Mouse (Mus musculus): ENCODE measurements around the gene Cage1. TPM values are rescaled to one million over a fixed set of nuclear protein-coding genes. Genes with fewer than 3 reads are reported as not detected.

Cage1 gene
- polyA plus RNA-seq, 1 experiment from 2014 or later, result 0.69 TPM

DNA sequence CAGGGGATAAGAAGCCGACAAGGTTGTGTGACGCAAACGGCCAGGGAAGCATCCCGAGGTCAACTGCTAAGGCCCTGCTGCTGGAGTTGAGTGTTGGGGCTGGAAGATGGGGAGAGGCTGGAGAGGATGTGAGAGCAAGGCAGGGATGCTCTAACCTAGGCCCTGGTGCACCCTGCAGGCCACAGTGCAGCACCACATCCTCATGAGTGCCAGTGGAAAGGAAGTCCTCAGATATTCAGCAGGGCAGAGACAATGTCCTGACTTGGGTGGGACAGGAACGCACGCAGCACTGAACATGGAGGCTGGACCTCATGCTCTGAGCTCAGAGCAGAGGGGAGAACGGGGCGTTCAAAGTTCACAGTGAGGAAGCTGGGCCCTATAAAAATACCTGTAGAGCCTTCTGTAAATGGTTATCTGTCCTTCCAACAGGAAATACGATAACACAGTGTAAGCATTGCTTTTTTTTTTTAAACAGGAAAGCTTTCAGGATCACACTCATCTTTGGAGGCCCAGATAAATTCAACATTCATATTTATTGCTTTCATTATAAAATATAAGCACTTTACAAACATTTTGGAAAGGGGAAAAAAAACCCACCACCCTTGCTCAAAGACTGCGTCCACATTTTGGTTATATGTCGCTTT, 65.9 kb downstream of the Cage1 start:
- no peak for TF ChIP-seq EP300 (IDR thresholded peaks at IDR 0.05; ENCODE audit: low read depth)
- peak; percentile 55 for TF ChIP-seq CTCF (IDR thresholded peaks at IDR 0.05; ENCODE audit: low read depth)
- Histone ChIP-seq H3K9ac (replicated peaks) (no peak overlapping the region), H3K4me2 (ENCODE audit: low read depth, low read length) (no peak overlapping the region), H3K4me3 (ENCODE audit: low read depth, low read length) (no peak overlapping the region), H3K4me1 (ENCODE audit: insufficient read depth) (peaks cover 5% of the 10 kb centered on the region), H3K36me3 (replicated peaks; ENCODE audit: insufficient read depth, low read length) (peaks cover 3% of the 10 kb centered on the region), H3K27ac (ENCODE audit: low read depth) (no peak overlapping the region), H3K27me3 (ENCODE audit: insufficient read depth, low read length) (no peaks in the 10 kb centered on the region), H3K9me3 (ENCODE audit: low read length) (no peaks in the 10 kb centered on the region)
- DNase-seq (no peak), ATAC-seq (peak; percentile 11; the same call in 1 of the 2 replicates)
- whole genome bisulfite sequencing (ENCODE audit: insufficient replicate concordance), result 59% methylated on average over 11 of the region's 11 CpGs

DNA sequence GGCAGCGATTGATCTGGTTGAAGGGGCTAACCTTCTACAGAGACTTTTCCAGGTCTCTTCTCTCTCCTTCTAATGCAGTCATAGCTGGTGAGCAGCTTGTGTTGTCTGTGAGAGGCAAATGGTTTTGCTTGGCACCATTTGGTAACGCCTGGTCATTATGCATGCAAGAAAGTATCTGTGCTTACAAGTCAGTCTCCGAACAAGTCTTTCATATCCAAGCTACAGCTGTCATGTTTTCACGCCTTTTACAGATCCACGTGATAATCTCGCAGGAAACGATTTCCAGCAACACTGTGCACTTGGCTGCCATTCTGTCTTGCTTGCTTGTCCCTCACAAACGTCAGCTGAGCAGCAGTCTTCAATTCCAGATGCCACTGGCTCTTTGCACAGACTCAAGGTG, 66.9 kb downstream of the Cage1 start:
- H3K4me2 ChIP-seq (ENCODE audit: low read depth, low read length), result no peak overlapping the region
- ATAC-seq (no peak), DNase-seq (no peak)
- H3K27me3 ChIP-seq (ENCODE audit: insufficient read depth, low read length), result no peaks in the 10 kb centered on the region
- H3K27ac ChIP-seq (ENCODE audit: low read depth), result no peak overlapping the region
- no peak overlapping the region for H3K9ac ChIP-seq (replicated peaks)
- H3K9me3 ChIP-seq (ENCODE audit: low read length), result no peaks in the 10 kb centered on the region
- H3K4me1 ChIP-seq (ENCODE audit: insufficient read depth), result peaks cover 13% of the 10 kb centered on the region
- 72% methylated on average over 8 of the region's 8 CpGs for WGBS (ENCODE audit: insufficient replicate concordance)
- peaks cover 3% of the 10 kb centered on the region; the same call in 1 of the 2 replicates for H3K36me3 ChIP-seq (replicated peaks; ENCODE audit: insufficient read depth, low read length)
- no peak overlapping the region for H3K4me3 ChIP-seq (ENCODE audit: low read depth, low read length)
- no peak for TF ChIP-seq CTCF (IDR thresholded peaks at IDR 0.05; ENCODE audit: low read depth)
- no peak for TF ChIP-seq EP300 (IDR thresholded peaks at IDR 0.05; ENCODE audit: low read depth)

DNA sequence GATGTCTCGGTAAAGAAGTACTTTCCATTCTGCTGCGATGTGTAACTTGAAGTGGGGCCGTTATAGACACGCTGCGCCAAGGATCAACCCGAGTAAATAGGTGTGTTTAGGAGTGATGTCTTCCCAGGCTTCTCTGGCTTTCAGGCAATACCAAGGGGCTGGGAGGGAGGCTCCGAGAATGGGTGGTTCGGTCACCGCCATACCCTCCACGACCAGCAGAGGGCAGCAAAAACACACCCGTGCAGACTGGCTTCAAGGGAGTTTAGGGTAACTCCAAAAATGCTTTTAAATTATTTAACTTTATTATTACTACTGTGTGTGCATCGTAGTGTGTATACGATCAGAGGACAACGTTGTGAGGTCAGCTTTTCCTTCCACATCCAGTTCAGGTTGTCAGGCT, 67.5 kb downstream of the Cage1 start:
- no peak overlapping the region for H3K9ac ChIP-seq (replicated peaks)
- 10% methylated on average over 14 of the region's 14 CpGs for WGBS (ENCODE audit: insufficient replicate concordance)
- no peak overlapping the region for H3K4me3 ChIP-seq (ENCODE audit: low read depth, low read length)
- H3K4me2 ChIP-seq (ENCODE audit: low read depth, low read length), result no peak overlapping the region
- H3K4me1 ChIP-seq (ENCODE audit: insufficient read depth), result peaks cover 20% of the 10 kb centered on the region
- no peaks in the 10 kb centered on the region for H3K27me3 ChIP-seq (ENCODE audit: insufficient read depth, low read length)
- ATAC-seq (no peak), DNase-seq (peak; percentile 91)
- no peak overlapping the region for H3K27ac ChIP-seq (ENCODE audit: low read depth)
- no peaks in the 10 kb centered on the region for H3K9me3 ChIP-seq (ENCODE audit: low read length)
- H3K36me3 ChIP-seq (replicated peaks; ENCODE audit: insufficient read depth, low read length), result peaks cover 3% of the 10 kb centered on the region; the same call in 1 of the 2 replicates
- TF ChIP-seq CTCF (IDR thresholded peaks at IDR 0.05; ENCODE audit: low read depth), result peak; percentile 97
- no peak for TF ChIP-seq EP300 (IDR thresholded peaks at IDR 0.05; ENCODE audit: low read depth)

DNA sequence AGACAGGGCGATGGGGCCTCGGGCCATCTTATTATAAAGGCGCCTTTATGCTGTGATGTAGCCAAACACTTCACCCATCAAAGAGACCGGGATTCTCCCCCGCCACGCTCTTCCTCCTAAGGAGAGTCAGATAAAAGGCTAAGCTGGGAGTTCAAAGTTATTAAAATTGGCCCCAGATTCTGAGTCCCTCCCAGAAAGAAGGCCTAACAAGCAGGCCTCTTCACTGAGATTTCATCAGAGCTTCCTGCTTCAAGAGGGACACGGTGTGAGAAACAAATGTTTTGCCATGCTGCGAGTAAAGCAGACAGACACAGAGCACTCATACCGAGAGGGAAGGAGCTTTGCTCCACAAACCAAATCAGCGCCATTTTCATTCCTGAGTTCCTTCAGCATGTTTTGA, 69.3 kb downstream of the Cage1 start:
- H3K27me3 ChIP-seq (ENCODE audit: insufficient read depth, low read length), result no peaks in the 10 kb centered on the region
- no peaks in the 10 kb centered on the region for H3K9me3 ChIP-seq (ENCODE audit: low read length)
- DNase-seq (no peak), ATAC-seq (no peak)
- H3K4me3 ChIP-seq (ENCODE audit: low read depth, low read length), result no peak overlapping the region
- no peaks in the 10 kb centered on the region; the same call in 1 of the 2 replicates for H3K36me3 ChIP-seq (replicated peaks; ENCODE audit: insufficient read depth, low read length)
- H3K9ac ChIP-seq (replicated peaks), result no peak overlapping the region
- 75% methylated on average over 10 of the region's 10 CpGs for WGBS (ENCODE audit: insufficient replicate concordance)
- H3K4me1 ChIP-seq (ENCODE audit: insufficient read depth), result peaks cover 31% of the 10 kb centered on the region
- H3K4me2 ChIP-seq (ENCODE audit: low read depth, low read length), result no peak overlapping the region
- TF ChIP-seq CTCF (IDR thresholded peaks at IDR 0.05; ENCODE audit: low read depth), result no peak
- TF ChIP-seq EP300 (IDR thresholded peaks at IDR 0.05; ENCODE audit: low read depth), result no peak
- H3K27ac ChIP-seq (ENCODE audit: low read depth), result no peak overlapping the region

DNA sequence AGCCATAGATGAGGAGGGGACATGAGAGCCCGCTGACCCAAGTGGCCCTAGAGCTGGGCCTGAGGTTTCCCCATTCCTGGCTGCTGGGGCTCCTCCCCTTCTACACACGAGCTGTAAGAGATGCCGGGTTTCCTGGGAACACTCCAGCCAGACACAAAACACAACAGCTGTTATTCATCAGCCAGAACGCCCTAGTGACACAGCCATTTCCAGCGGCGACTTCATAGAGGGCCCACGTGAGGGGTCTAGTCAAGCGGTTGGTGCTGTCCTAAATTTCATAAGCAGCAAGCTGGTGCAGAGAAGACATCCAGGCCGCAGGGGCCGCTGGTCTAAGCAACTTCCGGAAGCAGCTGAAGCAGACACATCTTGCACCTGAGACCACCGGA, 69.8 kb downstream of the Cage1 start:
- no peak for DNase-seq
- Histone ChIP-seq H3K27me3 (ENCODE audit: insufficient read depth, low read length) (no peaks in the 10 kb centered on the region), H3K9ac (replicated peaks) (no peak overlapping the region), H3K4me1 (ENCODE audit: insufficient read depth) (peaks cover 35% of the 10 kb centered on the region), H3K36me3 (replicated peaks; ENCODE audit: insufficient read depth, low read length) (no peaks in the 10 kb centered on the region; the same call in 1 of the 2 replicates), H3K4me3 (ENCODE audit: low read depth, low read length) (no peak overlapping the region), H3K27ac (ENCODE audit: low read depth) (no peak overlapping the region), H3K9me3 (ENCODE audit: low read length) (no peaks in the 10 kb centered on the region), H3K4me2 (ENCODE audit: low read depth, low read length) (no peak overlapping the region)
- TF ChIP-seq EP300 (IDR thresholded peaks at IDR 0.05; ENCODE audit: low read depth) (0 out of 2 replicates have a peak, but pooled peaks have one; percentile 25), CTCF (IDR thresholded peaks at IDR 0.05; ENCODE audit: low read depth) (no peak)
- WGBS (ENCODE audit: insufficient replicate concordance), result 70% methylated on average over 12 of the region's 12 CpGs
- no peak for ATAC-seq

DNA sequence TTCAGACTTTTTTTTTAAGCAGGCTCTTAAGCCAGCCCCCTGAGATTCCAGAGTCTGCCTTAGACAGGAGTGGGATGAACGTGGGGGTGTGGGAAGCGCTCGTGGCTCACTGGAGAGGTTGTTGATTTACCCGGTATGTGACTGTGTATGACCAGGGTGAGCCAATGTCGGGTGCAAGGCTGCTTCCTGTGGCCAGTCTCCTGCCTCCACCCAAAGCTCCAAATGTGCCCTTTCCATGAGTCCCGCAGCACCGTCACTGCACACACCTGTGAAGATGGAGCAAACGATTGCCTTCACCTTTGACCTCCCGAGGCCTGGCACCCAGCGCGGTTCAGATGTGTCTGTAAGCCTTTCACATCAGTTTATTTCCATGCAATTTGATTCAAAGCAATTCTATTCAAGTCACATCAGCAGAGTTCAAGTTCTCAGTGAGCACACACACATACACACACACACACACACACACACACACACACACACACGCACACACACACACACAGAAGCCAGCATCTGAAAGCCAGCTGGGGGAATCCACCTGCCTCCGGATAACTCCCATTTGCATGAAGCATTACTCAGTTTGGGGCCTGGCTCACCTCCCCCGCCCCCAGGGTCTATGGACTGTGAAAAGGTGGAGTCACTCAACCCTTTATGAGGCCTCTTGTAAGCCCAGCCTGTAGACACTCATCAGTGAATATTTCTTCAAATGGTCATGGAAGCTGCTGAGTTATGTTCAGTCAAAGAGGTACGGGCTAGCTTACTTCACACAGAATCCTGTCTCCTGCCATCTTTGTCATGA, 70.4 kb downstream of the Cage1 start:
- Histone ChIP-seq H3K27ac (ENCODE audit: low read depth) (no peak overlapping the region), H3K4me3 (ENCODE audit: low read depth, low read length) (no peak overlapping the region), H3K9ac (replicated peaks) (0 out of 2 replicates have a peak overlapping the region, but pooled peaks have one; percentile 16), H3K9me3 (ENCODE audit: low read length) (no peaks in the 10 kb centered on the region), H3K4me2 (ENCODE audit: low read depth, low read length) (no peak overlapping the region), H3K27me3 (ENCODE audit: insufficient read depth, low read length) (no peaks in the 10 kb centered on the region), H3K36me3 (replicated peaks; ENCODE audit: insufficient read depth, low read length) (no peaks in the 10 kb centered on the region; the same call in 1 of the 2 replicates), H3K4me1 (ENCODE audit: insufficient read depth) (peaks cover 37% of the 10 kb centered on the region)
- TF ChIP-seq CTCF (IDR thresholded peaks at IDR 0.05; ENCODE audit: low read depth) (no peak), EP300 (IDR thresholded peaks at IDR 0.05; ENCODE audit: low read depth) (no peak)
- ATAC-seq (no peak), DNase-seq (peak; percentile 49)
- WGBS (ENCODE audit: insufficient replicate concordance), result 65% methylated on average over 15 of the region's 15 CpGs

All from liver, postnatal 0 days (tissue).